Mouse (Mus musculus): ENCODE measurements around the gene Mterf1b. TPM values are rescaled to one million over a fixed set of nuclear protein-coding genes. Genes with fewer than 3 reads are reported as not detected.

Gene Mterf1b
- polyA plus RNA-seq (2017; shearing (Covaris generic)): 9.5 TPM

GRCm38 (mm10) chr5:4191671-4192480 is at the start of gene Mterf1b:
Gene Mterf1b, plus strand, starts transcription at chr5:4192367.

Other genes with a start within 250 kb of the Mterf1b start
- gene Cyp51, start 87.6 kb upstream of the Mterf1b start, polyA plus RNA-seq (2017; shearing (Covaris generic)): 37.4 TPM

Measured in CD4-positive, CD25-positive, alpha-beta regulatory T cell (primary cell).